ENCODE assay signal across 10 mouse cellular contexts in genomic region chr13:107933598-107934571, GRCm38 (mm10).
DNase-seq lines count a peak whose midpoint lies in the region; ATAC-seq lines count a peak whose summit lies in the region.
"Had no signal": no experiment of that assay in that cellular context is flagged by ENCODE, and none has a peak within 500 bp of the region (broad histone marks: within the 10 kb centered on the region; RNA-seq: fewer than 3 reads in every experiment).

No protein-coding gene starts in this region.

- 23% methylated on average over 17 of the region's 17 CpGs for WGBS in heart, embryonic 14.5 days
- WGBS in hindbrain, embryonic 10.5 days = 48% methylated on average over 17 of the region's 17 CpGs

- H3K36me3 ChIP-seq in heart, embryonic 14.5 days (ENCODE audit: control insufficient read depth, insufficient read depth, low read length) = no peaks in the 10 kb centered on the region
- no peaks in the 10 kb centered on the region for H3K36me3 ChIP-seq in hindbrain, embryonic 10.5 days

- peaks cover 3% of the 10 kb centered on the region for H3K27me3 ChIP-seq in heart, embryonic 14.5 days (ENCODE audit: control insufficient read depth, insufficient read depth, low read length)
- H3K27me3 ChIP-seq in hindbrain, embryonic 10.5 days (ENCODE audit: insufficient read depth, poor library complexity, severe bottlenecking) = no peaks in the 10 kb centered on the region

- H3K27ac ChIP-seq in heart, embryonic 14.5 days (replicated peaks in 1 of 2; ENCODE audit: control insufficient read depth in 1 of 2, insufficient read depth in 1 of 2, low read depth in 2 of 2, low read length in 2 of 2) = no peak overlapping the region
- H3K27ac ChIP-seq in hindbrain, embryonic 10.5 days = peak overlapping the region; percentile 24; the same call in 1 of the 2 replicates

- peak overlapping the region; percentile 51 for H3K4me2 ChIP-seq in heart, embryonic 14.5 days (ENCODE audit: low read length)

- peak overlapping the region; percentile 9 to 14; a peak in 2 of 4 replicates for H3K4me3 ChIP-seq in heart, embryonic 14.5 days (ENCODE audit: control insufficient read depth in 1 of 2, insufficient read depth in 1 of 2, low read depth in 1 of 2, low read length in 2 of 2)
- H3K4me3 ChIP-seq in hindbrain, embryonic 10.5 days = no peak overlapping the region

- no peaks in the 10 kb centered on the region for H3K9me3 ChIP-seq in heart, embryonic 14.5 days (ENCODE audit: control insufficient read depth, low read length)
- H3K9me3 ChIP-seq in hindbrain, embryonic 10.5 days = no peaks in the 10 kb centered on the region

- ATAC-seq in heart, embryonic 14.5 days (ENCODE audit: insufficient number of reproducible peaks, insufficient read depth, low FRiP score, low read depth) = no peak
- peak; percentile 55 for ATAC-seq in megakaryocyte-erythroid progenitor cell, adult 5-6 weeks (replicated peaks; ENCODE audit: low FRiP score, low TSS enrichment, poor library complexity, severe bottlenecking)

- no peak for DNase-seq in heart, adult 9 months (ENCODE audit: low spot score in 2 of 2)
- DNase-seq in R1 (ENCODE audit: low read depth, low spot score) = peak; percentile 71
- no peak for DNase-seq in hindbrain, embryonic 10.5 days (ENCODE audit: low spot score)
- no peak for DNase-seq in gastrocnemius, postnatal 4 days (ENCODE audit: low spot score in 2 of 2)
- no peak for DNase-seq in cerebellum, postnatal 25 days
- no peak for DNase-seq in cerebellum, adult 18-20 months
- DNase-seq: adrenal gland, postnatal 14 days; kidney, adult 2 months had no signal

- peaks cover 5 to 7% of the 10 kb centered on the region in 2 experiments; a peak in 1 of 4 replicates for H3K4me1 ChIP-seq in heart, embryonic 14.5 days (ENCODE audit: control insufficient read depth in 2 of 2, insufficient read depth in 2 of 2, low read length in 2 of 2)
- H3K4me1 ChIP-seq in hindbrain, embryonic 10.5 days (replicated peaks) = peaks cover 51% of the 10 kb centered on the region

- H3K9ac ChIP-seq in heart, embryonic 14.5 days (ENCODE audit: low read length) = no peak overlapping the region
